9 mouse cellular contexts compared by ENCODE assay signal in the genomic region with DNA sequence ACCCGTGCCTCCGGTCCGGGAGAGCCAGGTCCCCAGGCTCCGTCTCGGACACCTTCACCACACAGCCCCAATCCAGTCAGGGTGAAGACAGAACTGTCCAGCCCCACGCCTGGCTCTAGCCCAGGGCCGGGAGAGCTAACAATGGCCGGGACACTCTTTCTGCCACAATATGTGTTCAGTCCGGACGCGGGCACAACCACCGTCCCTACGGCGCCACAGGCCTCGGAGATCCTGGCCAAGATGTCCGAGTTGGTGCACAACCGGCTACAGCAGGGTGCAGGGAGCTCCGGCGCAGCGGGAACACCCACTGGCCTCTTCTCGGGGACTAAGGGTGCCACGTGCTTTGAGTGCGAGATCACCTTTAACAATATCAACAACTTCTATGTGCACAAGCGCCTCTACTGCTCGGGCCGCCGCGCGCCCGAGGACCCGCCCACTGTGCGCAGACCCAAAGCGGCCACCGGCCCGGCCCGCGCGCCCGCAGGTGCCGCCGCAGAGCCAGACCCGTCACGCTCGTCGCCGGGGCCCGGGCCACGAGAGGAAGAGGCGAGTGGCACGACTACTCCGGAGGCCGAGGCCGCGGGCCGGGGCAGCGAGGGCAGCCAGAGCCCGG. TPM values are rescaled to one million over a fixed set of nuclear protein-coding genes. Genes with fewer than 3 reads are reported as not detected.
DNase-seq lines count a peak whose midpoint lies in the region; ATAC-seq and TF ChIP-seq lines count a peak whose summit lies in the region.
"Had no signal": no experiment of that assay in that cellular context is flagged by ENCODE, and none has a peak within 500 bp of the region (broad histone marks: within the 10 kb centered on the region; RNA-seq: fewer than 3 reads in every experiment).

No protein-coding gene starts in this region.

- H3K4me3 ChIP-seq in forebrain, embryonic 16.5 days (replicated peaks; ENCODE audit: low read length) = peak overlapping the region; percentile 64
- peak overlapping the region; percentile 60 for H3K4me3 ChIP-seq in limb, embryonic 14.5 days (replicated peaks; ENCODE audit: low read length)
- H3K4me3 ChIP-seq in neural tube, embryonic 13.5 days = peak overlapping the region; percentile 57

- TF ChIP-seq POLR2A in limb, embryonic 14.5 days (IDR thresholded peaks at IDR 0.05; ENCODE audit: borderline replicate concordance, extremely low read depth, insufficient read depth, insufficient read length) = no peak

- peak overlapping the region; percentile 68 for H3K9ac ChIP-seq in forebrain, embryonic 16.5 days (replicated peaks; ENCODE audit: low read depth, low read length)
- H3K9ac ChIP-seq in limb, embryonic 14.5 days (ENCODE audit: low read depth, low read length, severe bottlenecking) = peak overlapping the region; percentile 58
- H3K9ac ChIP-seq in neural tube, embryonic 13.5 days = peak overlapping the region; percentile 71

- 6% methylated on average over 48 of the region's 57 CpGs for WGBS in forebrain, embryonic 16.5 days
- 13% methylated on average over 49 of the region's 57 CpGs for WGBS in limb, embryonic 14.5 days
- WGBS in neural tube, embryonic 13.5 days = 5% methylated on average over 56 of the region's 57 CpGs

- peak; percentile 53 for DNase-seq in kidney, adult 11 months
- DNase-seq in kidney, postnatal 14 days = no peak
- no peak for DNase-seq in limb, embryonic 14.5 days (ENCODE audit: low spot score)
- no peak for DNase-seq in thymus, postnatal 36 days
- no peak for DNase-seq in urinary bladder, postnatal 4 days (ENCODE audit: low spot score in 2 of 2)
- DNase-seq in yolk sac, embryonic 10.5 days (ENCODE audit: low spot score) = no peak

- H3K27me3 ChIP-seq in forebrain, embryonic 16.5 days (replicated peaks; ENCODE audit: control insufficient read depth, insufficient read depth, low read length) = peaks cover 43% of the 10 kb centered on the region
- peaks cover 43% of the 10 kb centered on the region for H3K27me3 ChIP-seq in limb, embryonic 14.5 days (ENCODE audit: control insufficient read depth, insufficient read depth, low read length)
- peaks cover 71% of the 10 kb centered on the region for H3K27me3 ChIP-seq in neural tube, embryonic 13.5 days

- peaks cover 12% of the 10 kb centered on the region for H3K4me1 ChIP-seq in forebrain, embryonic 16.5 days (replicated peaks; ENCODE audit: control insufficient read depth, insufficient read depth, low read length)
- peaks cover 10% of the 10 kb centered on the region; the same call in 1 of the 2 replicates for H3K4me1 ChIP-seq in limb, embryonic 14.5 days (ENCODE audit: control insufficient read depth, insufficient read depth, low read length)
- peaks cover 27% of the 10 kb centered on the region for H3K4me1 ChIP-seq in neural tube, embryonic 13.5 days (replicated peaks)

- peak overlapping the region; percentile 91 for H3K4me2 ChIP-seq in forebrain, embryonic 16.5 days (ENCODE audit: low read length)
- H3K4me2 ChIP-seq in limb, embryonic 14.5 days (replicated peaks; ENCODE audit: low read depth, low read length, severe bottlenecking) = peak overlapping the region; percentile 98
- H3K4me2 ChIP-seq in neural tube, embryonic 13.5 days = peak overlapping the region; percentile 88

- H3K9me3 ChIP-seq in forebrain, embryonic 16.5 days (ENCODE audit: control insufficient read depth, low read length) = no peaks in the 10 kb centered on the region
- H3K9me3 ChIP-seq in limb, embryonic 14.5 days (ENCODE audit: control insufficient read depth, low read length) = no peaks in the 10 kb centered on the region
- H3K9me3 ChIP-seq in neural tube, embryonic 13.5 days = no peaks in the 10 kb centered on the region

- H3K36me3 ChIP-seq in forebrain, embryonic 16.5 days (ENCODE audit: control insufficient read depth, insufficient read depth) = no peaks in the 10 kb centered on the region
- H3K36me3 ChIP-seq in limb, embryonic 14.5 days (ENCODE audit: control insufficient read depth, insufficient read depth, low read length) = 0 out of 2 replicates have a peak, but pooled peaks cover 3% of the 10 kb centered on the region
- no peaks in the 10 kb centered on the region for H3K36me3 ChIP-seq in neural tube, embryonic 13.5 days

- peak; percentile 43 for ATAC-seq in forebrain, embryonic 16.5 days
- no peak; the same call in 1 of the 2 replicates for ATAC-seq in limb, embryonic 14.5 days (ENCODE audit: low FRiP score, low read depth)
- ATAC-seq in neural tube, embryonic 13.5 days (ENCODE audit: low read depth) = peak; percentile 41

- H3K27ac ChIP-seq in forebrain, embryonic 16.5 days (ENCODE audit: low read length) = no peak overlapping the region
- no peak overlapping the region for H3K27ac ChIP-seq in limb, embryonic 14.5 days (replicated peaks; ENCODE audit: low read depth, low read length)
- H3K27ac ChIP-seq in neural tube, embryonic 13.5 days (replicated peaks) = no peak overlapping the region

RNA-seq across cellular contexts. Expression of a gene that starts 24.8 kb away (rescaled TPM):
- not detected in 2 replicates for polyA plus RNA-seq in forebrain, embryonic 16.5 days (2015; fragmentation: Nextera tagmentation; extraction: Ambion mirVana)
- polyA plus RNA-seq in limb, embryonic 14.5 days (2012; rRNA removed) = 1.7 and 3.2 TPM in 2 replicates
- 0.25 TPM in 1 of 2 replicates, not detected in the other for polyA plus RNA-seq in limb, embryonic 14.5 days (2014; fragmentation: Nextera tagmentation; extraction: Ambion mirVana)
- not detected in 2 replicates for polyA plus RNA-seq in neural tube, embryonic 13.5 days (2015; fragmentation: Nextera tagmentation; extraction: Ambion mirVana)
- polyA plus RNA-seq: large intestine, adult 2 months had no signal

RNA-seq across cellular contexts. Expression of a gene that starts 40.7 kb away (rescaled TPM):
- polyA plus RNA-seq in forebrain, embryonic 16.5 days (2015; fragmentation: Nextera tagmentation; extraction: Ambion mirVana) = 44.7 and 47.5 TPM in 2 replicates
- polyA plus RNA-seq in limb, embryonic 14.5 days (2012; rRNA removed) = 50.9 and 58.1 TPM in 2 replicates
- 31.3 and 38.5 TPM in 2 replicates for polyA plus RNA-seq in limb, embryonic 14.5 days (2014; fragmentation: Nextera tagmentation; extraction: Ambion mirVana)
- 37.0 and 43.6 TPM in 2 replicates for polyA plus RNA-seq in neural tube, embryonic 13.5 days (2015; fragmentation: Nextera tagmentation; extraction: Ambion mirVana)

RNA-seq across cellular contexts. Expression of a gene that starts 53.8 kb away (rescaled TPM):
- polyA plus RNA-seq in forebrain, embryonic 16.5 days (2015; fragmentation: Nextera tagmentation; extraction: Ambion mirVana) = 0.41 and 0.65 TPM in 2 replicates
- 10.4 and 13.8 TPM in 2 replicates for polyA plus RNA-seq in limb, embryonic 14.5 days (2012; rRNA removed)
- 1.9 and 2.1 TPM in 2 replicates for polyA plus RNA-seq in limb, embryonic 14.5 days (2014; fragmentation: Nextera tagmentation; extraction: Ambion mirVana)
- polyA plus RNA-seq in neural tube, embryonic 13.5 days (2015; fragmentation: Nextera tagmentation; extraction: Ambion mirVana) = 0.83 and 0.89 TPM in 2 replicates
